Mouse (Mus musculus): Measurements from ENCODE around the gene Slc1a7. TPM values are rescaled to one million over a fixed set of nuclear protein-coding genes. Genes with fewer than 3 reads are reported as not detected.

Gene Slc1a7
- polyA plus RNA-seq, 1 experiment from 2014 or later: 0.05 TPM

GRCm38 (mm10) chr4:107995011-107995410 is 26.9 kb downstream of the Slc1a7 start:
- ATAC-seq (replicated peaks): no peak
- no peak overlapping the region for H3K9ac ChIP-seq (replicated peaks)
- no peak overlapping the region for H3K4me2 ChIP-seq (replicated peaks)
- H3K9me3 ChIP-seq: no peaks in the 10 kb centered on the region
- 94% methylated on average over 6 of the region's 6 CpGs for WGBS
- H3K4me1 ChIP-seq: peaks cover 3% of the 10 kb centered on the region; the same call in 1 of the 2 replicates
- no peaks in the 10 kb centered on the region for H3K27me3 ChIP-seq
- H3K36me3 ChIP-seq: no peaks in the 10 kb centered on the region
- no peak overlapping the region for H3K27ac ChIP-seq (replicated peaks)
- H3K4me3 ChIP-seq: no peak overlapping the region

GRCm38 (mm10) chr4:107995727-107996126 is 27.6 kb downstream of the Slc1a7 start:
- Histone ChIP-seq H3K9me3 (no peaks in the 10 kb centered on the region), H3K4me1 (peaks cover 3% of the 10 kb centered on the region; the same call in 1 of the 2 replicates), H3K36me3 (no peaks in the 10 kb centered on the region), H3K4me3 (no peak overlapping the region), H3K27me3 (no peaks in the 10 kb centered on the region), H3K9ac (replicated peaks) (no peak overlapping the region), H3K4me2 (replicated peaks) (no peak overlapping the region), H3K27ac (replicated peaks) (no peak overlapping the region)
- no peak for ATAC-seq (replicated peaks)
- 72% methylated on average over 6 of the region's 6 CpGs for WGBS

- H3K36me3 ChIP-seq: no peaks in the 10 kb centered on the region
- H3K27me3 ChIP-seq: no peaks in the 10 kb centered on the region
- no peak overlapping the region for H3K9ac ChIP-seq (replicated peaks)
- H3K4me3 ChIP-seq: no peak overlapping the region
- no peaks in the 10 kb centered on the region for H3K9me3 ChIP-seq
- ATAC-seq (replicated peaks): no peak
- WGBS: 89% methylated on average over 9 of the region's 9 CpGs
- H3K27ac ChIP-seq (replicated peaks): no peak overlapping the region
- no peak overlapping the region for H3K4me2 ChIP-seq (replicated peaks)
- peaks cover 3% of the 10 kb centered on the region; the same call in 1 of the 2 replicates for H3K4me1 ChIP-seq
These were observed 28.4 kb downstream of the Slc1a7 start for GRCm38 (mm10) chr4:107996418-107996986.

- Histone ChIP-seq H3K9me3 (no peaks in the 10 kb centered on the region), H3K36me3 (no peaks in the 10 kb centered on the region), H3K4me1 (peaks cover 3% of the 10 kb centered on the region; the same call in 1 of the 2 replicates), H3K27ac (replicated peaks) (no peak overlapping the region), H3K9ac (replicated peaks) (no peak overlapping the region), H3K4me2 (replicated peaks) (no peak overlapping the region), H3K4me3 (no peak overlapping the region), H3K27me3 (no peaks in the 10 kb centered on the region)
- 24% methylated on average over 11 of the region's 11 CpGs for WGBS
- ATAC-seq (replicated peaks): no peak
These were observed 30.7 kb downstream of the Slc1a7 start for GRCm38 (mm10) chr4:107998641-107999332.

- Histone ChIP-seq H3K4me3 (no peak overlapping the region), H3K27ac (replicated peaks) (no peak overlapping the region), H3K4me1 (peaks cover 3% of the 10 kb centered on the region; the same call in 1 of the 2 replicates), H3K9ac (replicated peaks) (no peak overlapping the region), H3K36me3 (no peaks in the 10 kb centered on the region), H3K9me3 (no peaks in the 10 kb centered on the region), H3K27me3 (no peaks in the 10 kb centered on the region), H3K4me2 (replicated peaks) (no peak overlapping the region)
- ATAC-seq (replicated peaks): no peak
- 77% methylated on average over 1 of the region's 1 CpGs for WGBS
These were observed 31.2 kb downstream of the Slc1a7 start for GRCm38 (mm10) chr4:107999380-107999779.

GRCm38 (mm10) chr4:108005328-108005727 is 37.2 kb downstream of the Slc1a7 start:
- Histone ChIP-seq H3K27ac (replicated peaks) (no peak overlapping the region), H3K4me1 (no peaks in the 10 kb centered on the region), H3K36me3 (no peaks in the 10 kb centered on the region), H3K9ac (replicated peaks) (no peak overlapping the region), H3K9me3 (no peaks in the 10 kb centered on the region), H3K4me2 (replicated peaks) (no peak overlapping the region), H3K4me3 (no peak overlapping the region), H3K27me3 (no peaks in the 10 kb centered on the region)
- no peak for ATAC-seq (replicated peaks)
- 44% methylated on average over 7 of the region's 7 CpGs for WGBS

GRCm38 (mm10) chr4:108007532-108008103 is 39.5 kb downstream of the Slc1a7 start:
- ATAC-seq (replicated peaks): no peak
- H3K27me3 ChIP-seq: no peaks in the 10 kb centered on the region
- H3K27ac ChIP-seq (replicated peaks): no peak overlapping the region
- H3K4me1 ChIP-seq: no peaks in the 10 kb centered on the region
- H3K36me3 ChIP-seq: no peaks in the 10 kb centered on the region
- H3K9me3 ChIP-seq: no peaks in the 10 kb centered on the region
- H3K4me3 ChIP-seq: no peak overlapping the region
- no peak overlapping the region for H3K9ac ChIP-seq (replicated peaks)
- no peak overlapping the region for H3K4me2 ChIP-seq (replicated peaks)
- WGBS: 82% methylated on average over 7 of the region's 7 CpGs

- Histone ChIP-seq H3K9me3 (no peaks in the 10 kb centered on the region), H3K27ac (replicated peaks) (no peak overlapping the region), H3K4me3 (no peak overlapping the region), H3K4me1 (no peaks in the 10 kb centered on the region), H3K27me3 (no peaks in the 10 kb centered on the region), H3K9ac (replicated peaks) (no peak overlapping the region), H3K4me2 (replicated peaks) (no peak overlapping the region), H3K36me3 (no peaks in the 10 kb centered on the region)
- ATAC-seq (replicated peaks): no peak
- WGBS: 80% methylated on average over 8 of the region's 8 CpGs
These were observed 40.4 kb downstream of the Slc1a7 start for GRCm38 (mm10) chr4:108008541-108008940.

GRCm38 (mm10) chr4:108014466-108014865 is 46.3 kb downstream of the Slc1a7 start:
- Histone ChIP-seq H3K4me2 (replicated peaks) (no peak overlapping the region), H3K36me3 (no peaks in the 10 kb centered on the region), H3K27ac (replicated peaks) (no peak overlapping the region), H3K27me3 (no peaks in the 10 kb centered on the region), H3K9ac (replicated peaks) (no peak overlapping the region), H3K9me3 (no peaks in the 10 kb centered on the region), H3K4me1 (0 out of 2 replicates have a peak, but pooled peaks cover 8% of the 10 kb centered on the region), H3K4me3 (no peak overlapping the region)
- WGBS: 75% methylated on average over 2 of the region's 2 CpGs
- ATAC-seq (replicated peaks): no peak

- H3K27me3 ChIP-seq: no peaks in the 10 kb centered on the region
- ATAC-seq (replicated peaks): no peak
- 66% methylated on average over 14 of the region's 14 CpGs for WGBS
- H3K9me3 ChIP-seq: no peaks in the 10 kb centered on the region
- H3K27ac ChIP-seq (replicated peaks): no peak overlapping the region
- H3K4me2 ChIP-seq (replicated peaks): no peak overlapping the region
- H3K4me1 ChIP-seq: 0 out of 2 replicates have a peak, but pooled peaks cover 8% of the 10 kb centered on the region
- H3K36me3 ChIP-seq: no peaks in the 10 kb centered on the region
- H3K9ac ChIP-seq (replicated peaks): no peak overlapping the region
- H3K4me3 ChIP-seq: no peak overlapping the region
These were observed 47.1 kb downstream of the Slc1a7 start for GRCm38 (mm10) chr4:108015067-108015765.

GRCm38 (mm10) chr4:108016321-108016720 is 48.2 kb downstream of the Slc1a7 start:
- Histone ChIP-seq H3K4me2 (replicated peaks) (no peak overlapping the region), H3K27me3 (no peaks in the 10 kb centered on the region), H3K9me3 (no peaks in the 10 kb centered on the region), H3K9ac (replicated peaks) (no peak overlapping the region), H3K27ac (replicated peaks) (no peak overlapping the region), H3K36me3 (no peaks in the 10 kb centered on the region), H3K4me1 (0 out of 2 replicates have a peak, but pooled peaks cover 8% of the 10 kb centered on the region), H3K4me3 (no peak overlapping the region)
- 78% methylated on average over 3 of the region's 3 CpGs for WGBS
- ATAC-seq (replicated peaks): no peak

- 84% methylated on average over 7 of the region's 7 CpGs for WGBS
- Histone ChIP-seq H3K4me3 (no peak overlapping the region), H3K4me2 (replicated peaks) (no peak overlapping the region), H3K9me3 (no peaks in the 10 kb centered on the region), H3K27me3 (no peaks in the 10 kb centered on the region), H3K4me1 (0 out of 2 replicates have a peak, but pooled peaks cover 8% of the 10 kb centered on the region), H3K27ac (replicated peaks) (no peak overlapping the region), H3K36me3 (no peaks in the 10 kb centered on the region), H3K9ac (replicated peaks) (no peak overlapping the region)
- ATAC-seq (replicated peaks): no peak
These were observed 49.7 kb downstream of the Slc1a7 start for GRCm38 (mm10) chr4:108017839-108018238.
